Mouse (Mus musculus) neural tube, embryonic 14.5 days (tissue): Measurements from ENCODE around the gene Lmf2. TPM values are rescaled to one million over a fixed set of nuclear protein-coding genes. Genes with fewer than 3 reads are reported as not detected.
A peak's percentile ranks its signal among the peaks of the same experiment; 100 is the strongest.

Source experiments
- ATAC-seq: fragments of 200-750 bp; cut with Nextera tagmentation; 2 replicates; pipeline ENCODE4 v1.8.0; 2017; ENCODE audit warnings: low read depth, mild to moderate bottlenecking, moderate TSS enrichment, moderate library complexity
- H3K27ac ChIP-seq: fragments of 300-500 bp; sonication (generic); 2 replicates; pipeline ENCODE4 v1.5.1; 2014; ENCODE audit warnings: low read depth, mild to moderate bottlenecking, control low read depth, low read length, moderate library complexity, mixed read lengths
- H3K27me3 ChIP-seq: fragments of 300-500 bp; sonication (generic); 2 replicates; pipeline ENCODE4 v1.6.1; 2014; ENCODE audit warnings: low read length; ENCODE audit not compliant: control insufficient read depth, insufficient read depth
- H3K36me3 ChIP-seq: fragments of 300-500 bp; sonication (generic); 2 replicates; pipeline ENCODE4 v1.6.1; 2014; ENCODE audit warnings: low read length, mixed read lengths; ENCODE audit not compliant: control insufficient read depth, insufficient read depth
- H3K4me1 ChIP-seq: fragments of 300-500 bp; sonication (generic); 2 replicates; pipeline ENCODE4 v1.6.1; 2014; ENCODE audit warnings: low read length; ENCODE audit not compliant: control insufficient read depth, insufficient read depth
- H3K4me2 ChIP-seq: fragments of 300-500 bp; sonication (generic); 2 replicates; pipeline ENCODE4 v1.6.1; 2014; ENCODE audit warnings: mild to moderate bottlenecking, low read depth, low read length, control low read depth
- H3K4me3 ChIP-seq: fragments of 300-500 bp; sonication (generic); 2 replicates; pipeline ENCODE4 v1.5.1; 2014; ENCODE audit warnings: low read depth, low read length, control low read depth, mixed read lengths
- H3K9ac ChIP-seq: fragments of 300-500 bp; sonication (generic); replicated peaks from 2 replicates; pipeline ENCODE4 v1.6.1; 2014; ENCODE audit warnings: low read depth, mild to moderate bottlenecking, control low read depth, low read length, mixed read lengths
- H3K9me3 ChIP-seq: fragments of 300-500 bp; sonication (generic); 2 replicates; pipeline ENCODE4 v1.6.1; 2016; ENCODE audit warnings: low read length; ENCODE audit not compliant: control insufficient read depth
- WGBS: fragments of 180-500 bp; shearing (Covaris S2); extraction: QIAGEN DNeasy Blood & Tissue Kit; methylation state at CpG from one replicate; pipeline ENCODE4 v1.1.7; 2014; 5-methylcytosine and 5-hydroxymethylcytosine counted together
- polyA plus RNA-seq: library from polyadenylated mRNA; unstranded; fragments of >200 nt; fragmentation: Nextera tagmentation; extraction: Ambion mirVana; gene quantifications from 2 replicates; pipeline ENCODE4 v1.2.1, GENCODE M21; 2014

Gene Lmf2
- 19.8 and 28.6 TPM in 2 replicates for polyA plus RNA-seq

DNA sequence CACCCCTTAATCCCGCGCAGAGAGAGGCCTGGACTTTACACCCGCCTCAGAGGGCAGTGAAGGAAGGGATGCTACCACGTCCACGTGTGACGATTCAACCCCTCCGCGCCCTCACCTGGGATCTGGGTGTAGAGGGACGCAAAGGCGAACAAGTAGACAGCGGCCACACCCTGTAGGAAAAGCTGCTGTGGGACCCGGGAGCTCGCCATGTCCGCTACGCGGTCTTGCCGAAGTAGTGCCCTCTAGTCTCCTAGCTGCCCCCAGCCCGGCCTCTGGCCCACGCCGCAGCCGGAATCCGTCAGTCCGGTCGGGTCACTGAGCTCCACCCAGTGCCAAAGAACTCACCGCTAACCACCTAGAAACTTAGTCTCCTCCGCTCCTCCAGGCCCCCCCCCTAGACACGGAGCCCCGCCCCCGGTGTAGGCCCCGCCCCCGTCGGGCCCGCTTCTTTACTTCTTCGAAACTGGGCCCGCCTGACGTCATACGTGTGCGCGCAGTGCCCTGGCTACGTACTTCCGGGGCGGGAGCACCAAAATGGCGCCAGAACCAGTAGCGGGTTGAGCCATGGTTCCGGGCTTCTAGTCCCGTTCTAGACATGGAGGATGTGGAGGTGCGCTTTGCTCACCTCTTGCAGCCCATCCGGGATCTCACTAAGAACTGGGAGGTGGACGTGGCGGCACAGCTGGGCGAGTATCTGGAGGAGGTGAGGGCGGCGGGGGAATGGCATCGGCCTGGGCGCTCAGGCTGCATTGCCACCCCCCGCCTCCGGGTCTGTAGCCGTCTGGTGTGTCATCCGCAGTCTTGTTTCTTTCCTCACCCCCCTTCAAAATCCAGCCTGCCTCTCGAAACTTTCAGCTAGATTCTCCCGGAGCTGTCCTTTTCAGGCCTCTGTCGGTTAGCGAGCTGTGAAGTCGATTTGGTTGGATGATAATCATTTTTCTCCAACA is at the start of gene Lmf2, which contains the start of gene Ncaph2:
Lmf2 (minus strand) TSS at position 419 of the 947 bp plus-strand sequence.
Ncaph2 (plus strand) TSS at position 479 of the 947 bp plus-strand sequence.
- 0% methylated on average over 64 of the region's 64 CpGs for WGBS
- H3K27ac ChIP-seq = peak within 1 kb of the TSS; percentile 85
- ATAC-seq = peak; percentile 91

DNA sequence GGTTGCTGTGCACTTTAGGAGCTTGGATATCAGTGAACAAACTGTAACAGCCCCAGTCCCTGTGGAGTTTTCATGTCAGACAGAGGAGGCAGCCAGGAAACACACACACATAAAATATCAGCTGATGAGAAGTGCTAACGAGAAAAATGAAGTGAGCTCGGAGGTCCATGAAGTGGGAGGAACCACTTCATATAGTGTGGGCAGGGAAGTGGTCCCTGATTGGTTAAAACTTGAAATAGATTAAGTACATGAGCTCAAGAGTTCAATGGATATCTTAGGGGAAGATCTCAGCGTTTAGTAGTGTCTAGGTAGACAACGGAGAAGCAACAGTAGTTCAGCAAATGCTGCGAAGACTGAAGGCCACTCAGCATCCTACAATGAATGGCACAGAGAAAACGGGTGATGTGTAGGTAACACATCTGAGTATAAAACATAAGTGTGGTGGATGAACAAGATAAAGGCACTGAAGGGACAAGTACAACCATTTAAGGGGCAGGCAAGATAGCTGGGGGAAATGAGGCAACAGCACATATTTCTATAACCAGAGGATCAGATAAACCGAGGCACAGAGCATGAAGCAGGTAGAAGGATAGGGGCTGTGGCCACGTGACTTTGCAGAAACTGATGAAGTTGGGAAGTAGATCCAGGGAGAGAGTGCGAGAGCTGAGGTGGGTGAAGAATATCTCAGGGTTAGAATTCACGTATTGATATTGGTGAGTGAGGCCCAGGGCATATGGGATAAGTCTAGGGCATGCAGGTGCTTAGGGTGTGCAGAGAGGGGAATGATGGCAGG is 49.6 kb upstream of the Lmf2 start:
- Histone ChIP-seq H3K27ac (no peak overlapping the region), H3K9me3 (no peaks in the 10 kb centered on the region), H3K4me3 (no peak overlapping the region), H3K9ac (no peak overlapping the region), H3K4me2 (no peak overlapping the region), H3K36me3 (no peaks in the 10 kb centered on the region), H3K27me3 (no peaks in the 10 kb centered on the region), H3K4me1 (no peaks in the 10 kb centered on the region)
- ATAC-seq = no peak
- WGBS = 83% methylated on average over 10 of the region's 10 CpGs

More for the DNA sequence above, at the start of gene Lmf2, which contains the start of gene Ncaph2:
- Histone ChIP-seq H3K27me3 (no peaks in the 10 kb centered on the region), H3K4me2 (peak within 1 kb of the TSS; percentile 79), H3K9ac (peak within 1 kb of the TSS; percentile 72), H3K36me3 (peaks cover 24% of the 10 kb centered on the region), H3K9me3 (no peaks in the 10 kb centered on the region), H3K4me3 (peak within 1 kb of the TSS; percentile 78), H3K4me1 (peaks cover 8% of the 10 kb centered on the region; the same call in 1 of the 2 replicates)

- H3K27me3 ChIP-seq = no peaks in the 10 kb centered on the region
- 90% methylated on average over 1 of the region's 1 CpGs for WGBS
- no peak overlapping the region for H3K4me2 ChIP-seq
- H3K9me3 ChIP-seq = no peaks in the 10 kb centered on the region
- ATAC-seq = no peak
- no peak overlapping the region for H3K9ac ChIP-seq
- no peaks in the 10 kb centered on the region for H3K36me3 ChIP-seq
- H3K27ac ChIP-seq = no peak overlapping the region
- no peaks in the 10 kb centered on the region for H3K4me1 ChIP-seq
- no peak overlapping the region for H3K4me3 ChIP-seq
Measured at GRCm38 (mm10) chr15:89402471-89402870, 47.0 kb upstream of the Lmf2 start.

GRCm38 (mm10) chr15:89399716-89400115 is 44.3 kb upstream of the Lmf2 start:
- H3K4me1 ChIP-seq = no peaks in the 10 kb centered on the region
- H3K4me2 ChIP-seq = no peak overlapping the region
- no peak overlapping the region for H3K9ac ChIP-seq
- H3K27me3 ChIP-seq = no peaks in the 10 kb centered on the region
- H3K4me3 ChIP-seq = no peak overlapping the region
- no peaks in the 10 kb centered on the region for H3K9me3 ChIP-seq
- no peaks in the 10 kb centered on the region for H3K36me3 ChIP-seq
- no peak for ATAC-seq
- WGBS = 67% methylated on average over 1 of the region's 1 CpGs
- no peak overlapping the region for H3K27ac ChIP-seq

GRCm38 (mm10) chr15:89398146-89398545 is 42.7 kb upstream of the Lmf2 start:
- WGBS = 80% methylated on average over 2 of the region's 2 CpGs

GRCm38 (mm10) chr15:89396883-89397282 is 41.4 kb upstream of the Lmf2 start:
- H3K36me3 ChIP-seq = no peaks in the 10 kb centered on the region
- H3K9ac ChIP-seq = no peak overlapping the region
- WGBS = 88% methylated on average over 4 of the region's 4 CpGs
- H3K27me3 ChIP-seq = no peaks in the 10 kb centered on the region
- no peaks in the 10 kb centered on the region for H3K4me1 ChIP-seq
- no peak for ATAC-seq
- no peak overlapping the region for H3K4me2 ChIP-seq
- H3K27ac ChIP-seq = no peak overlapping the region
- H3K9me3 ChIP-seq = no peaks in the 10 kb centered on the region
- H3K4me3 ChIP-seq = no peak overlapping the region

More at GRCm38 (mm10) chr15:89398146-89398545, 42.7 kb upstream of the Lmf2 start:
- H3K27me3 ChIP-seq = no peaks in the 10 kb centered on the region
- H3K4me2 ChIP-seq = no peak overlapping the region
- H3K9ac ChIP-seq = no peak overlapping the region
- H3K9me3 ChIP-seq = no peaks in the 10 kb centered on the region
- ATAC-seq = no peak
- H3K4me3 ChIP-seq = no peak overlapping the region
- no peaks in the 10 kb centered on the region for H3K4me1 ChIP-seq
- no peak overlapping the region for H3K27ac ChIP-seq
- no peaks in the 10 kb centered on the region for H3K36me3 ChIP-seq

DNA sequence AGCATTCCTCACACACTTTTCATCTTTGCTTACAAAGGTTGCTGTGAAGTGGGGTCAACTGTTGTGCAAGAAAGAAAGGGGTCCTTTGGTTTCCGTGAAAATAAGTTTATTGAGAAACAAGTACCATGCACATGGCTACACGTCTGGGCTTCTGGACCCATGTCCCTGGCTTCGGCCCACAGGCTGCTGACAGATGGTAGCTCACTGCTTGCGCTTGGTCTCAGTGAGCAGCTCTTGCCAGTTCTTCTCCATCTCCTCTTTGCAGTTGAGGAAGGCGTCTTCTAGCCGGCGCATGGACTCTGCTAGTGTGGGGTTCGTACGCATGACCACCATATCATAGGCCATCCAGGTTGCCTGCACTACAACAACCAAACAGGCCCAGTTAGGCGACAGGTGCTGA is 34.6 kb upstream of the Lmf2 start:
- Histone ChIP-seq H3K36me3 (no peaks in the 10 kb centered on the region), H3K9me3 (no peaks in the 10 kb centered on the region), H3K4me1 (no peaks in the 10 kb centered on the region), H3K27me3 (no peaks in the 10 kb centered on the region), H3K4me3 (no peak overlapping the region), H3K4me2 (no peak overlapping the region), H3K27ac (no peak overlapping the region), H3K9ac (no peak overlapping the region)
- WGBS = 95% methylated on average over 10 of the region's 10 CpGs
- ATAC-seq = no peak

- no peak for ATAC-seq
- Histone ChIP-seq H3K9me3 (no peaks in the 10 kb centered on the region), H3K27me3 (no peaks in the 10 kb centered on the region), H3K36me3 (no peaks in the 10 kb centered on the region), H3K4me2 (no peak overlapping the region), H3K9ac (no peak overlapping the region), H3K27ac (no peak overlapping the region), H3K4me3 (no peak overlapping the region), H3K4me1 (no peaks in the 10 kb centered on the region)
- WGBS = 47% methylated on average over 12 of the region's 12 CpGs
Measured at GRCm38 (mm10) chr15:89387127-89387526, 31.7 kb upstream of the Lmf2 start.
